Mouse (Mus musculus) heart, adult 18-20 months (tissue): ENCODE data around the gene Fst. TPM values are rescaled to one million over a fixed set of nuclear protein-coding genes. Genes with fewer than 3 reads are reported as not detected.

Source experiments
- DNase-seq, 2 experiments: peaks; one replicate each; pipeline ENCODE4 v3.0.0; 2021 to 2022; ENCODE audit warnings: mixed read lengths in 1 of 2
- long read RNA-seq, 2 experiments: library from polyadenylated mRNA; stranded (forward); transcript quantifications; one replicate each; pipeline ENCODE4 v2.0.0; 2021
- total RNA-seq, 2 experiments: library from RNA; stranded (reverse); gene quantifications; 2 replicates each; pipeline ENCODE4 v1.2.3; 2021

The Fst gene
- 1 to 10 TPM; 1.0 to 2.3 TPM for total RNA-seq
- long read RNA-seq, experiment 1, result 0 reads
- long read RNA-seq, experiment 2, partial matches to known transcripts, result 0 of 1 reads
- long read RNA-seq, experiment 2, other reads (novel, unspliced or antisense), result 0 of 1 reads

GRCm38 (mm10) chr13:114458886-114459700 lies at the start of gene Fst:
Fst (minus strand) TSS chr13:114458951.
- DNase-seq, result peak; percentile 14 to 33

GRCm38 (mm10) chr13:114493826-114494225 lies 35.1 kb upstream of the Fst start:
- DNase-seq, result no peak

GRCm38 (mm10) chr13:114488178-114488577 lies 29.4 kb upstream of the Fst start:
- DNase-seq, result peak; percentile 6 to 7

GRCm38 (mm10) chr13:114478329-114478728 lies 19.6 kb upstream of the Fst start:
- DNase-seq, result no peak

- no peak for DNase-seq
These were observed 11.2 kb upstream of the Fst start for GRCm38 (mm10) chr13:114469945-114470344.

GRCm38 (mm10) chr13:114466269-114466919 lies 7.6 kb upstream of the Fst start:
- no peak for DNase-seq

GRCm38 (mm10) chr13:114465387-114465786 lies 6.6 kb upstream of the Fst start:
- DNase-seq, result no peak

- DNase-seq, result no peak
These were observed 6.1 kb upstream of the Fst start for GRCm38 (mm10) chr13:114464824-114465223.

GRCm38 (mm10) chr13:114462548-114463408 lies 4.0 kb upstream of the Fst start:
- DNase-seq, result no peak

- peak; percentile 54 to 66 for DNase-seq
These were observed 1.6 kb upstream of the Fst start for GRCm38 (mm10) chr13:114460306-114460892.

GRCm38 (mm10) chr13:114459701-114460160 lies 980 bp upstream of the Fst start:
- DNase-seq, result peak; percentile 7 to 26

GRCm38 (mm10) chr13:114458291-114458885 lies 363 bp downstream of the Fst start:
- DNase-seq, result peak; percentile 27 to 57

- DNase-seq, result no peak
These were observed 1.1 kb downstream of the Fst start for GRCm38 (mm10) chr13:114457567-114458120.

- DNase-seq, result peak; percentile 41 to 51
These were observed 1.8 kb downstream of the Fst start for GRCm38 (mm10) chr13:114456766-114457566.

GRCm38 (mm10) chr13:114456224-114456623 lies 2.5 kb downstream of the Fst start:
- peak; percentile 35 to 59 for DNase-seq

- peak in 1 of 2 experiments; percentile 4 for DNase-seq
These were observed 3.0 kb downstream of the Fst start for GRCm38 (mm10) chr13:114455788-114456187.

GRCm38 (mm10) chr13:114447213-114447612 lies 11.5 kb downstream of the Fst start:
- DNase-seq, result peak; percentile 10 to 11

GRCm38 (mm10) chr13:114432491-114432890 lies 26.3 kb downstream of the Fst start:
- peak; percentile 32 to 52 for DNase-seq

- no peak for DNase-seq
These were observed 33.5 kb downstream of the Fst start for GRCm38 (mm10) chr13:114425230-114425629.

GRCm38 (mm10) chr13:114420235-114420634 lies 38.5 kb downstream of the Fst start:
- no peak for DNase-seq
